Mouse (Mus musculus) kidney, embryonic 14.5 days (tissue): ENCODE results near the gene Gzmb. TPM values are rescaled to one million over a fixed set of nuclear protein-coding genes. Genes with fewer than 3 reads are reported as not detected.
"Not testable (repeated sequence)": the region's sequence is repeated elsewhere in the genome, so short reads cannot be mapped to it uniquely, and the experiment has no call there.

Experiments used
- ATAC-seq: fragments of 200-750 bp; cut with Nextera tagmentation; 2 replicates; pipeline ENCODE4 v1.8.0; 2017; ENCODE audit warnings: moderate number of reproducible peaks, mild to moderate bottlenecking, moderate TSS enrichment, moderate library complexity; ENCODE audit not compliant: low FRiP score, low TSS enrichment
- H3K27ac ChIP-seq: fragments of 300-500 bp; sonication (generic); 2 replicates; pipeline ENCODE4 v1.5.1; 2014; ENCODE audit warnings: low read depth, mild to moderate bottlenecking, low read length, moderate library complexity, mixed read lengths
- H3K27me3 ChIP-seq: fragments of 300-500 bp; sonication (generic); 2 replicates; pipeline ENCODE4 v1.6.1; 2014; ENCODE audit warnings: mild to moderate bottlenecking, low read length; ENCODE audit not compliant: control insufficient read depth, insufficient read depth
- H3K36me3 ChIP-seq: fragments of 300-500 bp; sonication (generic); 2 replicates; pipeline ENCODE4 v1.6.1; 2014; ENCODE audit warnings: low read length, mixed read lengths; ENCODE audit not compliant: control insufficient read depth, insufficient read depth
- H3K4me1 ChIP-seq: fragments of 300-500 bp; sonication (generic); 2 replicates; pipeline ENCODE4 v1.6.1; 2014; ENCODE audit warnings: low read length, mixed read lengths; ENCODE audit not compliant: control insufficient read depth, insufficient read depth
- H3K4me2 ChIP-seq: fragments of 300-500 bp; sonication (generic); replicated peaks from 2 replicates; pipeline ENCODE4 v1.6.1; 2014; ENCODE audit warnings: low read depth, mild to moderate bottlenecking, low read length
- H3K4me3 ChIP-seq: fragments of 300-500 bp; sonication (generic); 2 replicates; pipeline ENCODE4 v1.5.1; 2014; ENCODE audit warnings: mild to moderate bottlenecking, low read length
- H3K9ac ChIP-seq: fragments of 300-500 bp; sonication (generic); 2 replicates; pipeline ENCODE4 v1.6.1; 2014; ENCODE audit warnings: low read depth, mild to moderate bottlenecking, low read length, moderate library complexity
- H3K9me3 ChIP-seq: fragments of 300-500 bp; sonication (generic); 2 replicates; pipeline ENCODE4 v1.6.1; 2016; ENCODE audit warnings: low read length; ENCODE audit not compliant: control insufficient read depth
- WGBS: fragments of 180-500 bp; shearing (Covaris S2); extraction: QIAGEN DNeasy Blood & Tissue Kit; methylation state at CpG from one replicate; pipeline ENCODE4 v1.1.7; 2014; 5-methylcytosine and 5-hydroxymethylcytosine counted together
- polyA plus RNA-seq: library from polyadenylated mRNA; unstranded; fragments of >200 nt; fragmentation: Nextera tagmentation; extraction: Ambion mirVana; gene quantifications from 2 replicates; pipeline ENCODE4 v1.2.1, GENCODE M21; 2014

Gene Gzmb
- polyA plus RNA-seq, 1 experiment from 2014 or later = 0.19 TPM

- WGBS = 73% methylated on average over 5 of the region's 5 CpGs
- no peak overlapping the region for H3K27ac ChIP-seq
- H3K36me3 ChIP-seq = no peaks in the 10 kb centered on the region
- H3K4me2 ChIP-seq = no peak overlapping the region
- ATAC-seq = no peak
- H3K4me1 ChIP-seq = no peaks in the 10 kb centered on the region
- no peak overlapping the region for H3K9ac ChIP-seq
- H3K9me3 ChIP-seq = no peaks in the 10 kb centered on the region
- no peak overlapping the region for H3K4me3 ChIP-seq
- no peaks in the 10 kb centered on the region for H3K27me3 ChIP-seq
These were observed 26.6 kb upstream of the Gzmb start for GRCm38 (mm10) chr14:56288651-56289050.

GRCm38 (mm10) chr14:56287806-56288205 lies 25.7 kb upstream of the Gzmb start:
- Histone ChIP-seq H3K36me3 (no peaks in the 10 kb centered on the region), H3K4me2 (no peak overlapping the region), H3K27ac (no peak overlapping the region), H3K9ac (no peak overlapping the region), H3K9me3 (no peaks in the 10 kb centered on the region), H3K4me3 (no peak overlapping the region), H3K27me3 (no peaks in the 10 kb centered on the region), H3K4me1 (no peaks in the 10 kb centered on the region)
- WGBS = 82% methylated on average over 5 of the region's 5 CpGs
- no peak for ATAC-seq

GRCm38 (mm10) chr14:56284356-56285325 lies 22.6 kb upstream of the Gzmb start:
- no peaks in the 10 kb centered on the region for H3K36me3 ChIP-seq
- no peaks in the 10 kb centered on the region for H3K9me3 ChIP-seq
- H3K9ac ChIP-seq = no peak overlapping the region
- H3K4me3 ChIP-seq = no peak overlapping the region
- 85% methylated on average over 6 of the region's 6 CpGs for WGBS
- ATAC-seq = no peak
- no peaks in the 10 kb centered on the region for H3K27me3 ChIP-seq
- no peak overlapping the region for H3K27ac ChIP-seq
- H3K4me2 ChIP-seq = no peak overlapping the region
- no peaks in the 10 kb centered on the region for H3K4me1 ChIP-seq

GRCm38 (mm10) chr14:56283816-56284215 lies 21.8 kb upstream of the Gzmb start:
- Histone ChIP-seq H3K4me1 (no peaks in the 10 kb centered on the region), H3K4me2 (no peak overlapping the region), H3K36me3 (no peaks in the 10 kb centered on the region), H3K9me3 (no peaks in the 10 kb centered on the region), H3K27me3 (no peaks in the 10 kb centered on the region), H3K4me3 (no peak overlapping the region), H3K9ac (no peak overlapping the region), H3K27ac (no peak overlapping the region)
- WGBS = 92% methylated on average over 1 of the region's 1 CpGs
- no peak for ATAC-seq

- Histone ChIP-seq H3K27me3 (no peaks in the 10 kb centered on the region), H3K4me2 (no peak overlapping the region), H3K4me3 (no peak overlapping the region), H3K9ac (no peak overlapping the region), H3K27ac (no peak overlapping the region), H3K9me3 (no peaks in the 10 kb centered on the region), H3K36me3 (no peaks in the 10 kb centered on the region), H3K4me1 (no peaks in the 10 kb centered on the region)
- WGBS = 42% methylated on average over 5 of the region's 5 CpGs
- no peak for ATAC-seq
These were observed 19.0 kb upstream of the Gzmb start for GRCm38 (mm10) chr14:56281090-56281489.

GRCm38 (mm10) chr14:56278691-56279090 lies 16.6 kb upstream of the Gzmb start:
- H3K4me2 ChIP-seq, ATAC-seq, H3K27ac ChIP-seq, H3K36me3 ChIP-seq, H3K4me1 ChIP-seq, H3K9ac ChIP-seq, H3K4me3 ChIP-seq, H3K9me3 ChIP-seq, H3K27me3 ChIP-seq: not testable (repeated sequence)
- 42% methylated on average over 7 of the region's 7 CpGs for WGBS

GRCm38 (mm10) chr14:56276096-56276495 lies 14.0 kb upstream of the Gzmb start:
- not testable (repeated sequence) for H3K27me3 ChIP-seq

GRCm38 (mm10) chr14:56266109-56266508 lies 4.0 kb upstream of the Gzmb start:
- no peaks in the 10 kb centered on the region for H3K9me3 ChIP-seq
- 98% methylated on average over 1 of the region's 1 CpGs for whole genome bisulfite sequencing
- H3K4me1 ChIP-seq = no peaks in the 10 kb centered on the region
- no peak overlapping the region for H3K4me2 ChIP-seq
- no peak for ATAC-seq
- no peak overlapping the region for H3K27ac ChIP-seq
- H3K36me3 ChIP-seq = no peaks in the 10 kb centered on the region
- no peak overlapping the region for H3K9ac ChIP-seq
- H3K27me3 ChIP-seq = no peaks in the 10 kb centered on the region
- no peak overlapping the region for H3K4me3 ChIP-seq

More at GRCm38 (mm10) chr14:56276096-56276495, 14.0 kb upstream of the Gzmb start:
- H3K4me2 ChIP-seq, H3K9me3 ChIP-seq, H3K27ac ChIP-seq, H3K4me3 ChIP-seq, H3K36me3 ChIP-seq, ATAC-seq, H3K4me1 ChIP-seq, H3K9ac ChIP-seq: not testable (repeated sequence)
- WGBS = 88% methylated on average over 7 of the region's 7 CpGs

- H3K4me3 ChIP-seq = no peak overlapping the region
- H3K4me2 ChIP-seq = no peak overlapping the region
- no peaks in the 10 kb centered on the region for H3K27me3 ChIP-seq
- H3K9me3 ChIP-seq = no peaks in the 10 kb centered on the region
- H3K4me1 ChIP-seq = no peaks in the 10 kb centered on the region
- no peaks in the 10 kb centered on the region for H3K36me3 ChIP-seq
- no peak overlapping the region for H3K9ac ChIP-seq
- no peak overlapping the region for H3K27ac ChIP-seq
- ATAC-seq = no peak
These were observed 21.7 kb downstream of the Gzmb start for GRCm38 (mm10) chr14:56240409-56240808.
